Mouse (Mus musculus): ENCODE measurements at regions not wholly inside any gene's neighbourhood (a gene's known extent, or its start where the extent isn't known, plus 50 kb on each side); places are given as distances from the start of the nearest gene placed in this dataset.

DNA sequence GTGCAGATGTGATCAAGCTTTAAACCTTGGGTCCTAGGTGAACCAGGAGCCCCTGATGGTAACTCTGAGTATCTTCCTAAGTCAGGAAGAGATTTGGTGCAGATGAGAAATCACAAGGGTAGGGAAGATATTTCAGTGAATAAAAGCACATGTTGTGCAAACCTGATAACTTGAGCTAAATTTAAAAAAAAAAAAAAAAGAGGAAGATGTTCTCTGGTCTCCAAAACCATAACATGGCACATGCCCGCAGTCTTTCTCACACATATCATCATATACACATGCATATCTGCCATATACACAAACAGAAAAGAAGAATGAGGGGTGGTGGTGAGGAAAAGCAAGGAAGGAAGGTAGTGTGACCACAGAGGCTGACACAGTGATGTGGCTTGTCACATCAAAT lies 530.3 kb upstream of the Lrrc6 start:
- no peak for ATAC-seq (replicated peaks)
- Histone ChIP-seq H3K27ac (no peak overlapping the region), H3K4me1 (no peaks in the 10 kb centered on the region), H3K9me3 (no peaks in the 10 kb centered on the region), H3K4me2 (no peak overlapping the region), H3K9ac (no peak overlapping the region), H3K36me3 (replicated peaks) (no peaks in the 10 kb centered on the region), H3K4me3 (no peak overlapping the region), H3K27me3 (replicated peaks) (no peaks in the 10 kb centered on the region)
- WGBS, result 84% methylated on average over 1 of the region's 1 CpGs

DNA sequence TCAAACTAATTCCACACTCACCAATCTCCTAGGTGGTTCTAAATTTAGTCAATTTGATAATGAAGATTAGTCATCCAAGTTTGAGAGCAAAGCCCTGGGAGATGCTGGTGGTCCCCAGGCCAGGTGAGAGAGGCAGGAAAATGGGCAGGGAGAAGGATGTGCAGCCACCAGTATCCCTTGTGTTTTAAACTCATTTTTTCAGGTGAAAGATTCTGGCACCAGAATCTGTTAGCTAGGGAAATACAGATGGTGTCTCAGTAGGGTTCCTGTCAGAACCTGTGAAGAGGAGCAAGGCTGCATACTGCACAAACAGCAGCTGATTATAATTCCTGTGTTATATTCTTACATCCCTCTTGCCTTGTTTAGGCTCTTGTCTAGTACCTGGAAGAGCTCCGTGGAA lies 527.5 kb upstream of the Lrrc6 start:
- H3K4me3 ChIP-seq, result no peak overlapping the region
- H3K4me1 ChIP-seq, result no peaks in the 10 kb centered on the region
- H3K9ac ChIP-seq, result no peak overlapping the region
- H3K27me3 ChIP-seq (replicated peaks), result no peaks in the 10 kb centered on the region
- ATAC-seq (replicated peaks), result no peak
- H3K9me3 ChIP-seq, result no peaks in the 10 kb centered on the region
- H3K4me2 ChIP-seq, result no peak overlapping the region
- no peak overlapping the region for H3K27ac ChIP-seq
- WGBS, result 71% methylated on average over 1 of the region's 1 CpGs
- no peaks in the 10 kb centered on the region for H3K36me3 ChIP-seq (replicated peaks)

DNA sequence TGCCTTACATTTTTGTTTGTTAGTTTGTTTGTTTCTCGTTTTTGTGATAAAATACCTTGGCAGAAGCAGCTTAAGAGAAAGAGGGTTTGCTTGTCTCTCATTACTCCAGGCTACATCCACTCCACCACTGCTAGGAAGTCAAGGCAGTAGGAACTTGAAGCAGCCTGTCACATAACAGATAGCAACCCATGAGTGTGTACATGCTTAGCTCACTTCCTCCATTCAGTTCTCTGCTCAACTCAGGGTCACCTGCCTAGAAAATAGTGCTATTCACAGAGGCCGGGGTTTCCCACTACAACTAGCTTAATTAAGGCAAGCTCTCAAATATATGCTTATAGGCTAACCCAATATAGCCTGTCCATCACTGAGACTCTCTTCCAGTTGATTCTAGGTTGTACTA lies 527.0 kb upstream of the Lrrc6 start:
- WGBS, result 88% methylated on average over 2 of the region's 2 CpGs

DNA sequence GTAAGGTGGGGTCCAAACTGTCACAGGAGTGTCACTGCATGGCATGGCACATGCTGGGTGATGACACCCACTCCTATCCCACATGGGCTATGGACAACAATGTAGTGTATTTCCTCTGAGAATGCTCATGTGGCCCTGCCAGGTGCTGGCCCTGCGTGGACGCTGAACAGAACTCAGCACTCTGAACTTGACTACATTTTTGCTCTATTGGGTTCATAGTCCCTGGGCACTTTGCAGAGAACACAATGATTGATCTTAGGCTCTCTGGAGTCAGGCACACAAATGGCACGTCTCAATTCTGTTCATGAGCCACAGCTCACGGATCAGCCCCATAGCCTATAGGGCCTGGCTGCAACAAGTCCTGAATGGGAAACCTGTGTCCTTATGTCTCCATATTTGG lies 525.0 kb upstream of the Lrrc6 start:
- H3K9ac ChIP-seq, result no peak overlapping the region
- H3K4me2 ChIP-seq, result no peak overlapping the region
- no peaks in the 10 kb centered on the region for H3K27me3 ChIP-seq (replicated peaks)
- H3K4me1 ChIP-seq, result no peaks in the 10 kb centered on the region
- 91% methylated on average over 4 of the region's 4 CpGs for WGBS
- no peaks in the 10 kb centered on the region for H3K9me3 ChIP-seq
- H3K36me3 ChIP-seq (replicated peaks), result no peaks in the 10 kb centered on the region
- no peak overlapping the region for H3K4me3 ChIP-seq
- ATAC-seq (replicated peaks), result no peak
- H3K27ac ChIP-seq, result no peak overlapping the region

More for the DNA sequence above, 527.0 kb upstream of the Lrrc6 start:
- Histone ChIP-seq H3K4me3 (no peak overlapping the region), H3K4me2 (no peak overlapping the region), H3K27me3 (replicated peaks) (no peaks in the 10 kb centered on the region), H3K9ac (no peak overlapping the region), H3K27ac (no peak overlapping the region), H3K36me3 (replicated peaks) (no peaks in the 10 kb centered on the region), H3K4me1 (no peaks in the 10 kb centered on the region), H3K9me3 (no peaks in the 10 kb centered on the region)
- ATAC-seq (replicated peaks), result no peak

DNA sequence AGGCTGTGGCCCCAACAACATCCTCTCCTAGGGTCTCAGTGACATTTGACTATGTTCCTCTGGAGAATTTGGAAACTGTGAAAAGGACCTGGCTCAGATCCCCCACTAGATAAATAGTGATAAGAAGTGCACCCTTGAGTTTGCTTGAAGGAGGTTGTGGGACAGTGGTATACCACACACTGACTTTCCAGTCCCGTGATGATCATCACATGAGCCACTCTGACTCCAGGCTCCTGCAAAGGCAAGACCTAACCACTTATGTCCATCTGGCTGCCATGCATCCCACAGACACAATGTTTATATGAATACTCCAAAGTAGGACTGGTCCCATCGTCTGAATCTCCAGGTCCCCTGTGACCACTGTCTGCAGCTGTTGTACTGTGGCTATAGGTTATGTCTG lies 523.7 kb upstream of the Lrrc6 start:
- no peak overlapping the region for H3K27ac ChIP-seq
- no peaks in the 10 kb centered on the region for H3K4me1 ChIP-seq
- H3K27me3 ChIP-seq (replicated peaks), result no peaks in the 10 kb centered on the region
- no peak for ATAC-seq (replicated peaks)
- H3K9me3 ChIP-seq, result no peaks in the 10 kb centered on the region
- no peak overlapping the region for H3K9ac ChIP-seq
- no peaks in the 10 kb centered on the region for H3K36me3 ChIP-seq (replicated peaks)
- no peak overlapping the region for H3K4me3 ChIP-seq
- H3K4me2 ChIP-seq, result no peak overlapping the region
- 90% methylated on average over 2 of the region's 2 CpGs for WGBS

DNA sequence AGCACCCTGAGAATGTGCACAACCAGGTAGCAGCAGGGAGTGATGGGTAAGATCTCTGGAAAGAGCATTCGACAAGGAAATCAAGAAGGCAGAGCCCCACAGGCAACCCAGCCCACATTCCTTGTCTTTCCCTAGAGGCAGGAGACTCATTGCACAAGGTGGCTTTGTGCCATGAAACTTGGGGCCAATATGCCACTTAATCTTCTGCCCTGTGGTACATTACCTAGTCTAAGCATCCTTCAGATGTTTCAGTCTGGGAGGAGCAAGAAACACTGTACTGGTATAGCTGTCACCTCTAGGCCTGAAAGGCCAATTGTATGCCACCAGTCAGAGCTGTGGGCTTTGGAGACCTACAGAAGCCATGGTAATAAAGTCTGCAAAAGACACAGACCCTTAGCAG lies 522.4 kb upstream of the Lrrc6 start:
- no peak overlapping the region for H3K27ac ChIP-seq
- WGBS, result 96% methylated on average over 1 of the region's 1 CpGs
- H3K9ac ChIP-seq, result no peak overlapping the region
- H3K4me2 ChIP-seq, result no peak overlapping the region
- H3K36me3 ChIP-seq (replicated peaks), result no peaks in the 10 kb centered on the region
- no peak for ATAC-seq (replicated peaks)
- no peaks in the 10 kb centered on the region for H3K9me3 ChIP-seq
- no peak overlapping the region for H3K4me3 ChIP-seq
- no peaks in the 10 kb centered on the region for H3K4me1 ChIP-seq
- H3K27me3 ChIP-seq (replicated peaks), result no peaks in the 10 kb centered on the region

DNA sequence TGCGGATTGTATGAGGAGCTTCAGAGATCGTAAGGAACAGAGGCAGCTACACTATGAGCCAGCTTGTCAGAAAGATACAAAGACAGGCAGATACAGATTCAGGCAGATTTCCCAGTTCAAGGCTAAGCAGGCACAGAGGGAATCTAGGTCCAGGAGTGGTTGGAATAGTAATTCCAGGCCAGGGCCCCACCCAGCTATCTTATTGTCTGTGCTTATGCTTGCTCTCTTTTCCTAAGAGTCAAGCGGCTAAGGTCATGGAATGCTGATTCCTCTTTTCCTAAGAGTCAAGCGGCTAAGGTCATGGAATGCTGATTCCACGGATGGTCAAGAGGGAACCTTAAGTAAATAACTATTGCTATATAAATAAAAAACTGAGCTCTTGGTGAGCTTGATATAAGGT lies 520.7 kb upstream of the Lrrc6 start:
- H3K4me2 ChIP-seq, result no peak overlapping the region
- H3K9me3 ChIP-seq, result no peaks in the 10 kb centered on the region
- no peak overlapping the region for H3K9ac ChIP-seq
- no peak for ATAC-seq (replicated peaks)
- no peak overlapping the region for H3K27ac ChIP-seq
- H3K4me3 ChIP-seq, result no peak overlapping the region
- no peaks in the 10 kb centered on the region for H3K4me1 ChIP-seq
- WGBS, result 87% methylated on average over 5 of the region's 5 CpGs
- no peaks in the 10 kb centered on the region for H3K36me3 ChIP-seq (replicated peaks)
- no peaks in the 10 kb centered on the region for H3K27me3 ChIP-seq (replicated peaks)

DNA sequence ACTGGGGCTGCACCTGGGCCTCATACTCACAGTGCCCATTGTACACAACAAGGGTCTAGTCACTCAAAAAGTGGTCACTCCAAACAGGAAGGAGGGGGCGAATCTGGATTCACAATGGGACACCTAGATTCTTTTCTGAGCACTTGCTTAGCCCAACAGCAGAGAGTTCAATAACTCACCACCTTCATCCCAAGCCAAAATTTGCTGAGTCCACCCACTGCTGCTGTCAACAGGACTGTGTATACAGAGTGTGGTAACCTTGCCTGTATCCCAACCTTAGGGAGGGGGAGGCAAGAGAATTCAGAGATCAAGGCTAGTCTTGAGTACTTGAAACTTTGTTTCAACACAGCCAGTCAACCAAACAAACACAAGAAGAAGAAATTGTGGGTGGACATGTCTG lies 519.2 kb upstream of the Lrrc6 start:
- 85% methylated on average over 1 of the region's 1 CpGs for WGBS
- no peak overlapping the region for H3K4me3 ChIP-seq
- no peak for ATAC-seq (replicated peaks)
- H3K4me2 ChIP-seq, result no peak overlapping the region
- no peak overlapping the region for H3K9ac ChIP-seq
- H3K27me3 ChIP-seq (replicated peaks), result no peaks in the 10 kb centered on the region
- no peaks in the 10 kb centered on the region for H3K4me1 ChIP-seq
- H3K9me3 ChIP-seq, result no peaks in the 10 kb centered on the region
- no peaks in the 10 kb centered on the region for H3K36me3 ChIP-seq (replicated peaks)
- no peak overlapping the region for H3K27ac ChIP-seq

DNA sequence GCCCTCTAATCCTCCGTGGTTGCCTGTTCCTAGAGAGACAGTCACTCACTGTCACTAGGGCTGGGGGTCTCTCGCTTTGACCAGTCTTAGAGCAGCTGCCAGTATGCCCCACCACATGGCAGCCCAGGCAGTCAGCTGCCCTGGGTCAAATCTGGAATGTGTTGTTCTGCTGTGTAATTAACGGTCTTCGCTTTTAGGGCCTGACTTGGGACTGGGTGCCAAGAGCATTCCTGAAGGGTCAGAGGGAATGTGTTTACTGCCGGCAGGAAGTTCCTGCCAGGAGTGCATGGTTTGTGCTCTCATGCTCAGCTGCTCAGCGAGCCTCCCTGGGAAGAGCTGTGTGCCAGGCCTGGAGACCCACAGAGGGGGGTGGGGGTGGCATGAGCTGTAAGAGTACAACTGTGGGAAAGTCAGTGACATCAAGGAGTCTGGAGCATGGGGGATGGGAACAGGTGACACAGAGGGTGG lies 518.5 kb upstream of the Lrrc6 start:
- Histone ChIP-seq H3K9me3 (no peaks in the 10 kb centered on the region), H3K9ac (no peak overlapping the region), H3K36me3 (replicated peaks) (no peaks in the 10 kb centered on the region), H3K27me3 (replicated peaks) (no peaks in the 10 kb centered on the region), H3K4me3 (no peak overlapping the region), H3K27ac (no peak overlapping the region), H3K4me2 (no peak overlapping the region), H3K4me1 (no peaks in the 10 kb centered on the region)
- WGBS, result 44% methylated on average over 6 of the region's 6 CpGs
- peak; percentile 83 for ATAC-seq (replicated peaks)
